Comparison of ENCODE assay signal across 8 mouse cellular contexts in genomic region chr1:82839614-82840421, GRCm38 (mm10). TPM values are rescaled to one million over a fixed set of nuclear protein-coding genes. Genes with fewer than 3 reads are reported as not detected.
DNase-seq lines count a peak whose midpoint lies in the region; ATAC-seq and TF ChIP-seq lines count a peak whose summit lies in the region.

No protein-coding gene starts in this region.

- peak; percentile 67 for ATAC-seq in kidney, embryonic 16.5 days (ENCODE audit: low FRiP score, low TSS enrichment)
- ATAC-seq in hindbrain, embryonic 12.5 days (ENCODE audit: low FRiP score): peak; percentile 80
- ATAC-seq in lung, embryonic 15.5 days (ENCODE audit: borderline replicate concordance, extremely low read depth, low FRiP score, low TSS enrichment): peak; percentile 84

- TF ChIP-seq POLR2A in small intestine, adult 2 months (IDR thresholded peaks at IDR 0.05; ENCODE audit: low read depth, low read length): no peak

- H3K36me3 ChIP-seq in kidney, embryonic 16.5 days (ENCODE audit: insufficient read depth, low read length): 0 out of 2 replicates have a peak, but pooled peaks cover 3% of the 10 kb centered on the region
- H3K36me3 ChIP-seq in E14TG2a.4 (ENCODE audit: insufficient read depth, low read length): peaks cover 31% of the 10 kb centered on the region
- H3K36me3 ChIP-seq in hindbrain, embryonic 12.5 days: no peaks in the 10 kb centered on the region
- H3K36me3 ChIP-seq in lung, embryonic 15.5 days: no peaks in the 10 kb centered on the region
- no peaks in the 10 kb centered on the region for H3K36me3 ChIP-seq in small intestine, adult 2 months (ENCODE audit: control insufficient read depth, insufficient read depth, low read length)

- H3K27ac ChIP-seq in kidney, embryonic 16.5 days (ENCODE audit: low read length): peak overlapping the region; percentile 76
- peak overlapping the region; percentile 93 for H3K27ac ChIP-seq in hindbrain, embryonic 12.5 days
- peak overlapping the region; percentile 69 for H3K27ac ChIP-seq in lung, embryonic 15.5 days
- H3K27ac ChIP-seq in small intestine, adult 2 months (ENCODE audit: insufficient read depth, low read depth, low read length): peak overlapping the region; percentile 63

- peaks cover 20% of the 10 kb centered on the region for H3K4me1 ChIP-seq in kidney, embryonic 16.5 days (ENCODE audit: insufficient read depth, low read length)
- H3K4me1 ChIP-seq in E14TG2a.4 (replicated peaks; ENCODE audit: low read depth, low read length): peaks cover 62% of the 10 kb centered on the region
- H3K4me1 ChIP-seq in hindbrain, embryonic 12.5 days: peaks cover 16% of the 10 kb centered on the region
- H3K4me1 ChIP-seq in lung, embryonic 15.5 days: peaks cover 15% of the 10 kb centered on the region
- peaks cover 3% of the 10 kb centered on the region for H3K4me1 ChIP-seq in small intestine, adult 2 months (ENCODE audit: control insufficient read depth, insufficient read depth, insufficient read length, low read length)

- DNase-seq in kidney, adult 11 months: no peak
- DNase-seq in embryo, embryonic 11.5 days (ENCODE audit: low read depth, low spot score): peak; percentile 26
- DNase-seq in layer of hippocampus, adult 9-10 months (ENCODE audit: low spot score): no peak

- H3K4me3 ChIP-seq in kidney, embryonic 16.5 days (ENCODE audit: low read length): peak overlapping the region; percentile 99
- H3K4me3 ChIP-seq in E14TG2a.4 (replicated peaks; ENCODE audit: low read length): peak overlapping the region; percentile 93
- H3K4me3 ChIP-seq in hindbrain, embryonic 12.5 days: peak overlapping the region; percentile 100
- H3K4me3 ChIP-seq in lung, embryonic 15.5 days: peak overlapping the region; percentile 80
- H3K4me3 ChIP-seq in small intestine, adult 2 months (ENCODE audit: low read depth, low read length): peak overlapping the region; percentile 87

- TF ChIP-seq CTCF in E14TG2a.4 (conservative IDR thresholded peaks at IDR 0.05; ENCODE audit: low read length): no peak
- TF ChIP-seq CTCF in small intestine, adult 2 months (IDR thresholded peaks at IDR 0.05; ENCODE audit: extremely low read depth, insufficient read length, insufficient replicate concordance, low read depth, low read length): no peak

- H3K27me3 ChIP-seq in kidney, embryonic 16.5 days (ENCODE audit: insufficient read depth, low read length): no peaks in the 10 kb centered on the region
- H3K27me3 ChIP-seq in E14TG2a.4 (ENCODE audit: insufficient read depth, low read length): no peaks in the 10 kb centered on the region
- H3K27me3 ChIP-seq in hindbrain, embryonic 12.5 days: no peaks in the 10 kb centered on the region
- no peaks in the 10 kb centered on the region for H3K27me3 ChIP-seq in lung, embryonic 15.5 days
- H3K27me3 ChIP-seq in small intestine, adult 2 months (ENCODE audit: control insufficient read depth, insufficient read depth, low read length): no peaks in the 10 kb centered on the region

- H3K9ac ChIP-seq in kidney, embryonic 16.5 days (replicated peaks; ENCODE audit: low read length): peak overlapping the region; percentile 94
- peak overlapping the region; percentile 97 for H3K9ac ChIP-seq in hindbrain, embryonic 12.5 days
- H3K9ac ChIP-seq in lung, embryonic 15.5 days: peak overlapping the region; percentile 92

- WGBS in kidney, embryonic 16.5 days: 0% methylated on average over 58 of the region's 86 CpGs
- WGBS in hindbrain, embryonic 12.5 days: under 1% methylated on average over 79 of the region's 86 CpGs
- under 1% methylated on average over 78 of the region's 86 CpGs for WGBS in lung, embryonic 15.5 days
- 1% methylated on average over 84 of the region's 86 CpGs for WGBS in small intestine, adult 2 months

- H3K4me2 ChIP-seq in kidney, embryonic 16.5 days (replicated peaks; ENCODE audit: low read depth, low read length): peak overlapping the region; percentile 75
- H3K4me2 ChIP-seq in hindbrain, embryonic 12.5 days (replicated peaks): peak overlapping the region; percentile 67
- H3K4me2 ChIP-seq in lung, embryonic 15.5 days: peak overlapping the region; percentile 87

- H3K9me3 ChIP-seq in kidney, embryonic 16.5 days (ENCODE audit: low read length): no peaks in the 10 kb centered on the region
- H3K9me3 ChIP-seq in E14TG2a.4 (ENCODE audit: low read length): no peaks in the 10 kb centered on the region
- H3K9me3 ChIP-seq in hindbrain, embryonic 12.5 days (replicated peaks): no peaks in the 10 kb centered on the region
- H3K9me3 ChIP-seq in lung, embryonic 15.5 days: no peaks in the 10 kb centered on the region

RNA-seq across cellular contexts. Expression of gene Agfg1, which starts 0.5 kb away (rescaled TPM):
- 28.0 and 28.2 TPM in 2 replicates for polyA plus RNA-seq in kidney, embryonic 16.5 days (2015; fragmentation: Nextera tagmentation; extraction: Ambion mirVana)
- 44.9 and 49.4 TPM in 2 replicates for polyA plus RNA-seq in hindbrain, embryonic 12.5 days (2016; fragmentation: Nextera tagmentation; extraction: Ambion mirVana)
- polyA plus RNA-seq in lung, embryonic 15.5 days (2015; fragmentation: Nextera tagmentation; extraction: Ambion mirVana): 32.1 and 32.3 TPM in 2 replicates
- polyA plus RNA-seq in small intestine, adult 2 months (2012; rRNA removed): 28.4 and 46.7 TPM in 2 replicates
